Mouse (Mus musculus): Measurements from ENCODE around the gene Arhgef3. TPM values are rescaled to one million over a fixed set of nuclear protein-coding genes. Genes with fewer than 3 reads are reported as not detected.

Arhgef3 gene
- total RNA-seq, 2 experiments from 2014 or later = 29.9 to 44.1 TPM

DNA sequence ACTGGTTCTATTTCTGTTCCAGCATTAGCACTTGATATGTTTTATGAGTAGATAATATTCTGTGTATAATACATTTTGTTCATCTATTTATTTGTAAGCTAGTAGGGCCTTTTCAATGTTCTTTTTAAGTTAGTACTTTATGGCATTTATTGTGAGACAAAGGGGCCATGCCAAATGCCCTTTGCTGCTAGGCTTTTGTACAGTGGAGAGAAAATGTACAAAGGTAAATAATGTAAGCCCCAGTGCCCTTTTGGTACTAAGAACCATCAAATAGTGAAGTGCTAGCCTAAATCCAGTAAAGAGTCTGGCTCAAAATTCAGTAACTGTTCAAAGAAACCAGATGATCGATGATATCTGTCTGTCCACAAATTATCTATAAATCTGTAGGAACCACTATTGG is 307.6 kb downstream of the Arhgef3 start:
- no peak for DNase-seq

DNA sequence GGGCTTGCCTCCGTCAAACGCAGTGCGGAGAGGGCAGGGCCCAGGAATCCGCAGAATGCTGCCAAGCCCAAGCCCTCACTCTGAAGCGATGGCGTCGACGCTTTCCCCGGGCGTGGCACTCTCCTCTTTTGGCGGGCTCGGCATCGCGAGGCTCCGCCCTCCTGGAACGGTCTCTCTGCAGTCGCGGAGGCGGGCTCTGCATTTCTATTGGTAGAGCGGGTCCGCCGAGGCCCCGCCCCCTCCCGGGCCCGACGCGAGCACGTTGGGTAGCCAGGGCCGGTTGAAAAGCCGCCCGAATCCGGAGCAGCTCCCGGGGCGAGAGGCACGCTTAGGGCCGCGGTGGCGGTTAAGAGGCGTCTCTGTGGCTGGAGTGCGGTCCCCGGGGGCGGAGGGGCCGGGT is 313.9 kb downstream of the Arhgef3 start, which contains the start of gene Fam208a:
Gene Fam208a (plus strand): TSS at position 262 of the 400 bp plus-strand sequence.
- DNase-seq = peak; percentile 94 to 96

DNA sequence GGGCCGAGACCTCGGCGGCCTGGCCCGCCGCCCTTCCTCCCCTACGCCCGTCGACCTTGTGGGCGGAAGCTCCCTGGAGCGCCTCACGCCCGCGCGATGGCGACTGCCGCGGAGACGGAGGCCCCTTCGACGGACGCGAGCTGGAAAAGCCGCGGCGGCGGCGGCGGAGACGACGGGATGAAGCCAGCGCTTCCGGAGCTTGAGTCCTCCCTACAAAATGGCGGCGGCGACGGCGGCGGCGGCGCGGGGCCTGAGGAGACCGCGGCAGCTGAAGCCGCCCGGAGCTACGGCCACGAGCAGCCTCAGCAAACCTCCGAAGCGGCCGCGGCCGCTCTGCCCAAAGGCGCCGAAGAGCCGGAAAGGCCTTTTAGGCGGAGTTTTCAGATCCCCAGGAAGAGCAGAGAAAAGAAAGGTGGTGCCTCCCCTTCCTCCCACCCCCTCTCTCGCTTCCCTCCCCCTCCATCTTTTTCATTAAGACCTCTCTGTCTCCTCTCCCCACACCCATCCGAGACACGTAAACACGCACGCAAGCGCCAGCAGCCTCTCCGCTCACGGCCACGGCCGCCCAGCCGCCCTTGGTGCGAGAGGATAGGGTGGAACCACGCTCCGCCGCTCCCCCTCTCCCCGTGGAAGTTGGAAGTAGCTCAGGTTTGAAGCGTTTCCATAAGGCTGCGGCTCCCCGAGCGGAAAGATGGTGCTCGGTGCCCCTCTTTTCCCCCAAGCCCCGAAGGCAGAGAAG is 314.4 kb downstream of the Arhgef3 start:
- peak; percentile 90 to 91 for DNase-seq

DNA sequence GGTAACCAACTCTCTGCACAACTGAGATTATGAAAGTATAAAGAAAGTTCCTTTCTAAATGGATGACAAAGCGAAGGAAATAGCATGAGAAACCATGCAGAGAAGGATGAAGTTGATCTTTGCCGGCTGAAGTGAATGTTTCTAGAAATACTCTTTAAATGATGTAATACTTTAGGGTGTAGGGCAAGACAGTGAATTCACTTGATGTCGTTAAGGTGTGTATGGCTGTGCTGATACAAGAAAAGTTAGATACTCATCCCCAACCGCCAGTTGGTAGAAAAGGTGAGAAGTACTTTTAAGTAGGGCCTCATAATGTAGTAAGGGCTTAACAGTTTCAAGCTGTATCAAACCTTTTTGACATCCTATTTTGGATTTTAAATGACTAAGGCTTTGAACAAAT is 315.6 kb downstream of the Arhgef3 start:
- no peak for DNase-seq

DNA sequence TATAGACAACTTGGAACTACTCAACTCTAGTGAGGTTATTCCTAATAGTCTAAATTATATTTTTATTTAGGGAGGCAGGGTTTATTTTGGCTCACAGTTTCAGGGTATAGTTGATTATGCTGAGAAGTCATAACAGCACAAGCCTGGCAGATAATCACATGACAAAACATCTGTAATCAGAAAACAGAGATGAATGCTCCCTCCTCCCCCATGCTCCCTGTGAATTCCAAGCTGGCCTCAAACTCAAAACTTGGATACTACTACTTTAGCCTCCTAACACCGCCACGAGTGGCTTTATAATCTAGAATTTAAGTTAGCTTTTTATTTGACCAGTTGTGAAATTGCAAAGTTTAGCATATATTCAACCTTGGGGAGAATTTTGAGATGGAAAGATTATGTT is 317.4 kb downstream of the Arhgef3 start:
- DNase-seq = no peak

DNA sequence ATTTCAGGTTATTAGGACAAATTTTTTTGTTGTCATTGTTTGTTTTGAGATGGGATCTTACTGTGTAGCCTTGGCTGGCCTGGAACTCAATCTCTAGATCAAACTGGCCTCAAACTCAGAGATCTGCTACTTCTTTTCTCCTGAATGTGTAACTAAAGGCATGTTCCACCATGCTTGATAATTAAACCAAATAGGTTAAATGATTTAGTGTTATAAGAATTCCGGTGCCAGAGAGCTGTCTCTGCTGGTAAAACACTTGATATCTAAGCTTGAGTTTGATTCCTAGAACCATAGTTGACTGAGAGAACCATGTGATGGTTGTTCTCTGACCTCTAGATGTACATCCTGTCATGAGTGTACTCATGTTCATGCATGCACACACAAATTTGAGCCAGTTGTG is 321.4 kb downstream of the Arhgef3 start:
- DNase-seq = no peak

DNA sequence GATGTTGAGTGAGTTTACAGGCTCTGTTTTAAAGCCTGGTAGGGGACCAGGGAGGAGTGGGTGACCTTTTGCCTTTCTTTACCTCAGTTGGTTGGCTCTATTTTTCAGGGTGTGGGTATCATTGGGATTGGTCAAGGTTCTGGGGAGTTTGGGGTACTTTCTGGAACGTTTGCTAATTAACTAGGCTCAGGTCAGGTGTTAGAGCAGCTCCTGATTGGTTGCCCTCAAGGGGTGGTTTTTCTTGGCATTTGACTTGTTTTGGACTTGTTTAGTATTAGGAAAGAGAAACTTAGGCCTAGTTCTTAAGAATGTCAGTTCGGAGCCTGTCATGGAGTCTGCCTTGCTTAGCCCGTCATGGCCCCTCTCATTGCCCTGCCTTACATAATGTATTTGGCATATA is 322.1 kb downstream of the Arhgef3 start:
- DNase-seq = no peak

DNA sequence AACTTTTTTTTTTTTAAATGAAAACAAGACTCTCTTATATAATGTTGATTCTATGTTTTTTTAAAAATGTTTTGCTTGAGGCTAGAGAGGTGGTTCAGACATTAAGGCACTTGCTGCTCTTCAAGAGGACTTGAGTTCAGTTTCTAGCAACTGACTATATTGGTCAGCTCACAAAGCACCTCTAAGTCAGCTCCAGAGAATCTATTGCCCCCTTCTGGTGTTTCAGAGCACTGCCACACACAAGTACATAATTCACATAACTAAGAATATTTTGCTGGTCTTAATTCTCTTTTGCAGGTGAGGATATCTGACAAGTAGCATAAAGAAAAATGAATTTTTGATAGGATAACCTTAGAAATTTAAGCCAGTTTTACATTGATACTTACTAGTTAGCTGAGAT is 326.2 kb downstream of the Arhgef3 start:
- peak in 1 of 2 experiments; percentile 15 for DNase-seq

DNA sequence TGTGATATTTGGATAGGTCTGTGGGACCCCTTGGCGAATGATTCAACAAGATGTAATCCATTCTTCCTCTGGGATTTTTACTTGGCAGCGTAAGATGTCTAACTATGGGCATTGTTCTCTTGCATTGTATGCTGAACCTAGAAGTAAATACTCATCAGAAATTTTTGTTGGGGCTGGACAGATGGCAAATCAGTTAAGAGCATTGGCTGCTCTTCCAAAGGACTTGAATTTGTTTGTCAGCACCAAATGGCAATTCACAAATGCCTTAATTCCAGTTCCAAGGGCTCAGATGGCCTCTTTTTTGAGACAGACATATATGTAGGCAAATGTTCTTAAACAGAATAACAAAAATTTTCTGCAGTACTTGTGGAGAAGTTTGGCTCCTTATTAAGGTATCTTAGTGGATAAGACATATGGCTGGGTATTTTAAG is 330.2 kb downstream of the Arhgef3 start:
- DNase-seq = no peak

DNA sequence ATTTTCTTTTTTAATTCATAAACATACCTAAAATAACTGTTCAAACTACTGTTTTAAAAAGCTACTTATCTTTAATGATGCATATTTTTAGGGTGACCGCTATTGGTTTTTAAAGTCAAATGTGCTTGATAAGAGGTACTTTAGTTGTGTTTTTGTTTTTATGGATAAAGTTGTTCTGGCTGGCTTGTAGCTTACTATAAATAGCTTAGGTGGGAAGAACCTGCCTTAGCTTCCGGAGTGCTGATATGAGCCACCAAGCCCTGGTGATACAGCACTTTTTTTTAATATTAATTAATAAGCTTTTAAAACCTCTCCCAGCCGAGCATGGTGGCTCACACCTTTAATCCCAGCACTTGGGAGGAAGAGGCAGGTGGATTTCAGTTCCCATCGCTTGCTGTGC is 332.3 kb downstream of the Arhgef3 start:
- no peak for DNase-seq

Small RNA genes within 50 kb of the gene (microRNA-seq; reads per million reads assigned to microRNA genes)
- gene Gm23633 = not detected

Other genes starting within 250 kb of the Arhgef3 start
- not detected for gene Asb14, start 220.3 kb upstream of the Arhgef3 start, total RNA-seq (2021)
- gene Appl1, start 143.7 kb upstream of the Arhgef3 start, total RNA-seq (2021) = 10 to 100 TPM; 39.3 to 44.3 TPM
- not detected for gene Hesx1, start 120.5 kb upstream of the Arhgef3 start, total RNA-seq (2021)
- 1 to 10 TPM; 2.9 to 3.4 TPM for gene Il17rd, start 76.0 kb upstream of the Arhgef3 start, total RNA-seq (2021)